Mouse (Mus musculus) embryonic facial prominence, embryonic 12.5 days (tissue): ENCODE data around the gene Gm5868. TPM values are rescaled to one million over a fixed set of nuclear protein-coding genes. Genes with fewer than 3 reads are reported as not detected.
"Not testable (repeated sequence)": the region's sequence is repeated elsewhere in the genome, so short reads cannot be mapped to it uniquely, and the experiment has no call there.

ENCODE experiments used
- ATAC-seq: fragments of 200-750 bp; cut with Nextera tagmentation; 2 replicates; pipeline ENCODE4 v1.8.0; 2017; ENCODE audit not compliant: insufficient number of reproducible peaks, insufficient read depth, low FRiP score, low TSS enrichment
- H3K27ac ChIP-seq: fragments of 300-500 bp; sonication (generic); 2 replicates; pipeline ENCODE4 v1.5.1; 2016; ENCODE audit warnings: mild to moderate bottlenecking
- H3K27me3 ChIP-seq: fragments of 300-500 bp; sonication (generic); 2 replicates; pipeline ENCODE4 v1.6.1; 2016; ENCODE audit warnings: mild to moderate bottlenecking, moderate library complexity
- H3K36me3 ChIP-seq: fragments of 300-500 bp; sonication (generic); 2 replicates; pipeline ENCODE4 v1.6.1; 2016; ENCODE audit warnings: mild to moderate bottlenecking
- H3K4me1 ChIP-seq: fragments of 300-500 bp; sonication (generic); 2 replicates; pipeline ENCODE4 v1.6.1; 2016
- H3K4me2 ChIP-seq: fragments of 300-500 bp; sonication (generic); replicated peaks from 2 replicates; pipeline ENCODE4 v1.6.1; 2016; ENCODE audit warnings: mild to moderate bottlenecking, moderate library complexity
- H3K4me3 ChIP-seq: fragments of 300-500 bp; sonication (generic); 2 replicates; pipeline ENCODE4 v1.5.1; 2016; ENCODE audit warnings: mild to moderate bottlenecking
- H3K9ac ChIP-seq: fragments of 300-500 bp; sonication (generic); 2 replicates; pipeline ENCODE4 v1.6.1; 2016; ENCODE audit warnings: mild to moderate bottlenecking, moderate library complexity
- H3K9me3 ChIP-seq: fragments of 300-500 bp; sonication (generic); 2 replicates; pipeline ENCODE4 v1.6.1; 2016; ENCODE audit warnings: mild to moderate bottlenecking, moderate library complexity
- WGBS: fragments of 180-500 bp; shearing (Covaris S2); methylation state at CpG from one replicate; pipeline ENCODE4 v1.1.7; 2016; 5-methylcytosine and 5-hydroxymethylcytosine counted together
- polyA plus RNA-seq: library from polyadenylated mRNA; unstranded; fragments of >200 nt; fragmentation: Nextera tagmentation; extraction: Ambion mirVana; gene quantifications from 2 replicates; pipeline ENCODE4 v1.2.1, GENCODE M21; 2016

Gm5868 gene
- polyA plus RNA-seq: 1.2 TPM in 2 replicates

GRCm38 (mm10) chr5:72587192-72587681 lies at the start of gene Gm5868:
Gm5868 (minus strand) TSS chr5:72587551.
- WGBS: 4% methylated on average over 38 of the region's 38 CpGs

DNA sequence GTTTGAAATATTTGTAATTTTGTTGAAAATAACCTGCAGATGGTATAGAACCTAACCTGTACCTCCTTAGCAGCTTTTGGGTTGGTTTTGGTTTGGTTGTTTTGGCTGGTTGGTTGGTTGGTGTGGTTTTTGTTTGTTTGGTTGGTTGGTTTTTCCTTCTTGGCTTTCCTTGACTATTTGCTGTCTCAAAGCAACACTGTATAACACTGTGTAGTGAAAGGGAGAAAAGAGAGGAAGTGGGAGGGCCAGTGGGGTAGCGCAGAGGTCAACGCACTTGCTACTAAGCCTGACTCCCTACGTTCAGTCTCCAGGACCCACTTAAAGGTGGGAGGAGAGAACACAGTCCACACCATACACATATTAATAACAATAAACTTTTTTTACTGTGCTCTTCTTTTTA lies 49.2 kb upstream of the Gm5868 start:
- WGBS: 82% methylated on average over 3 of the region's 3 CpGs
- no peak for ATAC-seq
- H3K9ac ChIP-seq: no peak overlapping the region

More at GRCm38 (mm10) chr5:72587192-72587681, at the start of gene Gm5868:
- Histone ChIP-seq H3K9me3 (no peaks in the 10 kb centered on the region), H3K4me2 (peak within 1 kb of the TSS; percentile 66), H3K36me3 (no peaks in the 10 kb centered on the region), H3K27ac (no peak within 1 kb of the TSS), H3K4me3 (peak within 1 kb of the TSS; percentile 42), H3K27me3 (peaks cover 32% of the 10 kb centered on the region), H3K4me1 (peaks cover 5% of the 10 kb centered on the region; the same call in 1 of the 2 replicates), H3K9ac (no peak within 1 kb of the TSS)
- ATAC-seq: 0 out of 2 replicates have a peak, but pooled peaks have one; percentile 22

DNA sequence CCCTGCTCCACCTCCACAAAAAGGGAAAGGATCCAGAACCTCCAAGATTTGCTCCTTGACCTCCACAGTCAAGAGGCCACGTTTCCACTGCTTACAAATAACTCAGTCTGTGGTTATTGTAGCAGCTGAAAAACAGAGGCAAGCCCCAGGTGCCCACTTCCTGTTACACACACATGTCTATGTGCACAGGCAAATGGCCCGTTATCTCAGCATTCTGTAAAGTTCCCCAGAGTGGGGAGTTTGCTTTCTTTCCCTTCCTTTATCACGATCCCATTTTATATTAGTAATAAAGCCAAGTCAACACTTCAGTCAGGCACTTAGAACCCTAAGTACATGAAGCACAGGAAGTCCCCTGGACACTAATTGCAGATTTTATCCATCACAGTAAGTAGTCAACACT lies 48.8 kb upstream of the Gm5868 start:
- Histone ChIP-seq H3K4me1 (no peaks in the 10 kb centered on the region), H3K9me3 (no peaks in the 10 kb centered on the region), H3K27me3 (no peaks in the 10 kb centered on the region), H3K4me3 (no peak overlapping the region), H3K9ac (no peak overlapping the region), H3K4me2 (no peak overlapping the region), H3K36me3 (no peaks in the 10 kb centered on the region), H3K27ac (no peak overlapping the region)
- 63% methylated on average over 3 of the region's 3 CpGs for WGBS
- ATAC-seq: no peak

More for the DNA sequence above, 49.2 kb upstream of the Gm5868 start:
- Histone ChIP-seq H3K4me2 (no peak overlapping the region), H3K36me3 (no peaks in the 10 kb centered on the region), H3K27me3 (no peaks in the 10 kb centered on the region), H3K4me3 (no peak overlapping the region), H3K27ac (no peak overlapping the region), H3K9me3 (no peaks in the 10 kb centered on the region), H3K4me1 (no peaks in the 10 kb centered on the region)

GRCm38 (mm10) chr5:72634791-72635271 lies 47.5 kb upstream of the Gm5868 start:
- Histone ChIP-seq H3K4me3 (no peak overlapping the region), H3K4me1 (no peaks in the 10 kb centered on the region), H3K4me2 (no peak overlapping the region), H3K9me3 (no peaks in the 10 kb centered on the region), H3K27ac (no peak overlapping the region), H3K36me3 (no peaks in the 10 kb centered on the region), H3K9ac (no peak overlapping the region), H3K27me3 (no peaks in the 10 kb centered on the region)
- WGBS: 86% methylated on average over 9 of the region's 9 CpGs
- ATAC-seq: no peak

DNA sequence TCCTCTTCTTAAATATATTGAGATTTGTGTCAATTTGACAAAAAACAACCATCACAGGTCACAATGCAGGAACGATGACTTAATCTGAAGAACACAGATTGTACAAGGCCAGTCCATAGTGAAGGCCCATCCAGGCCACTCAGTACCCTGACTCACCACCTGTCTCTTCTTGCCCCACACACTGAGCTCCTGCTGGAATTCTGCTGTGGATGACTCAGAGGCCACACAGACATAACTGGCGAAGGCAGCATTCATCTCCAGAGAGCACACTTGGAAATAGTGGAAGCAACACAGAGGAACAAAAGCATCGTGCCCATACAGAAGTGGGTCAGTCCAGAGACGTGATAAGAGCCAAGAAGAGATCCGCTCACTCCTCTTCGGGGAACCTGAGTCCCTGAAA lies 42.7 kb upstream of the Gm5868 start:
- Histone ChIP-seq H3K27ac (no peak overlapping the region), H3K4me1 (no peaks in the 10 kb centered on the region), H3K27me3 (no peaks in the 10 kb centered on the region), H3K36me3 (no peaks in the 10 kb centered on the region), H3K4me3 (no peak overlapping the region), H3K9me3 (no peaks in the 10 kb centered on the region), H3K4me2 (no peak overlapping the region), H3K9ac (no peak overlapping the region)
- 89% methylated on average over 6 of the region's 6 CpGs for WGBS
- ATAC-seq: no peak

GRCm38 (mm10) chr5:72621022-72621421 lies 33.7 kb upstream of the Gm5868 start:
- Histone ChIP-seq H3K4me2 (no peak overlapping the region), H3K4me3 (no peak overlapping the region), H3K9me3 (no peaks in the 10 kb centered on the region), H3K27me3 (no peaks in the 10 kb centered on the region), H3K27ac (no peak overlapping the region), H3K9ac (no peak overlapping the region), H3K4me1 (no peaks in the 10 kb centered on the region), H3K36me3 (no peaks in the 10 kb centered on the region)
- 92% methylated on average over 1 of the region's 1 CpGs for WGBS
- ATAC-seq: no peak

DNA sequence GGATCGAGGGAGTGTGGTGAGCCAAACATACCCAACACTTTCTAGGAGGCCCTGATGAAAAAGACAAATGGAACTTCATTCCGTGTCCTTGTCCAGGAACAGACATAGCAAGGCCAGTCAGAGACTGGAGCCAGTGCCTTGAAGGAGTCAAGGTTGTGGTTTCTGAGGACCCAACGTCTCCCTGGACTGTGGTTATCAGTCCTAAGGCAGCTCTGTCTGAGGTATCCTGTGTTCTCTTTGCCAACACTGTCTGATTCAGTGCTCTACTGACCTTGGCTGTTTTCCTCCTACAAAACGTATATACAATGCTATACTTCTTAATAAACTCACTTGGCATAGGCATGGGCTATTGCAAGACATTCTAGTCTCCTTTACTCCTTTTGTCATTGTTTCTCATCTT lies 30.1 kb upstream of the Gm5868 start:
- H3K36me3 ChIP-seq: no peaks in the 10 kb centered on the region
- no peak overlapping the region for H3K9ac ChIP-seq
- no peak overlapping the region for H3K4me2 ChIP-seq
- ATAC-seq: no peak
- H3K4me1 ChIP-seq: no peaks in the 10 kb centered on the region
- H3K27me3 ChIP-seq: no peaks in the 10 kb centered on the region
- no peak overlapping the region for H3K27ac ChIP-seq
- H3K9me3 ChIP-seq: no peaks in the 10 kb centered on the region
- 85% methylated on average over 4 of the region's 4 CpGs for WGBS
- H3K4me3 ChIP-seq: no peak overlapping the region

DNA sequence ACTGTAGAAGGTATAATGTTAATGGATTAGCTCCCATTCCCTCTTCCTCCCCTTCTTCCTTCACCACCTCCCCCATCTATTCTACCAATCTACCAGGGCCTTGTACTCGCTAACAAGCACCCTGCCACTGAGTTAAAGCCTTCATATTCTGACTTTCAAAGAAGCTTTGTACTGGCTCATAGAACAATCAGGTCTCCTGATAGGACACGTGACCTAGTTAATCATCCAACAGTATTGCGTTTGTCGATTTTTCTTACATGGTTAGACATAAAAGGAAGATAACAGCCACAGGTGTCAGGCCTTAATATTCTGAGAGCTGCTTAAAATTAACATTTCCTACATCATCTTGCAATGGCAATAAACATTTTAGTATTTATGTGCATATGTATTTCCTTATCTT lies 15.8 kb upstream of the Gm5868 start:
- H3K4me3 ChIP-seq: no peak overlapping the region

DNA sequence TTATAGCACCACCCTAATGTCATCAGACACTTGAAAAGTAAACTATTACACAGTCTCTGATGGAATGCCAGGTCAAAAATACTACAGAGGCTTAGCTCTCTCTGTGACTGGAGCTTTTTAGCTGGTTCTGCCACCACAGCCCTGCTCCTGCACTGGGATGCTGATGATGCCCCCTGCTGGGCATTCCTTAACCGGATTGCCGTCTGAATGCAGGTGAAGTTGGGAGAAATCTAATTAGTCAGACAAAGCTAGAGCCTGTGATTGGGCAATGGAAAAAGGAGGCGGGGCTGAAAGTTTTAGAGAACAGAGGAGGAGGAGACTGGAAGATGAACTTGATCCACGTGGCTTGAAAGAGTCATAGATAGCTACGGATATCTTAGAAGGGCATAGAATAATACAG lies 13.7 kb upstream of the Gm5868 start:
- Histone ChIP-seq H3K36me3 (no peaks in the 10 kb centered on the region), H3K9ac (no peak overlapping the region), H3K27me3 (no peaks in the 10 kb centered on the region), H3K9me3 (no peaks in the 10 kb centered on the region), H3K27ac (no peak overlapping the region), H3K4me2 (no peak overlapping the region), H3K4me1 (no peaks in the 10 kb centered on the region), H3K4me3 (no peak overlapping the region)
- no peak for ATAC-seq
- 14% methylated on average over 5 of the region's 5 CpGs for WGBS

More for the DNA sequence above, 15.8 kb upstream of the Gm5868 start:
- no peak overlapping the region for H3K27ac ChIP-seq
- H3K36me3 ChIP-seq: no peaks in the 10 kb centered on the region
- ATAC-seq: no peak
- no peaks in the 10 kb centered on the region for H3K27me3 ChIP-seq
- no peak overlapping the region for H3K4me2 ChIP-seq
- H3K9ac ChIP-seq: no peak overlapping the region
- H3K4me1 ChIP-seq: no peaks in the 10 kb centered on the region
- no peaks in the 10 kb centered on the region for H3K9me3 ChIP-seq
- WGBS: 88% methylated on average over 4 of the region's 4 CpGs

DNA sequence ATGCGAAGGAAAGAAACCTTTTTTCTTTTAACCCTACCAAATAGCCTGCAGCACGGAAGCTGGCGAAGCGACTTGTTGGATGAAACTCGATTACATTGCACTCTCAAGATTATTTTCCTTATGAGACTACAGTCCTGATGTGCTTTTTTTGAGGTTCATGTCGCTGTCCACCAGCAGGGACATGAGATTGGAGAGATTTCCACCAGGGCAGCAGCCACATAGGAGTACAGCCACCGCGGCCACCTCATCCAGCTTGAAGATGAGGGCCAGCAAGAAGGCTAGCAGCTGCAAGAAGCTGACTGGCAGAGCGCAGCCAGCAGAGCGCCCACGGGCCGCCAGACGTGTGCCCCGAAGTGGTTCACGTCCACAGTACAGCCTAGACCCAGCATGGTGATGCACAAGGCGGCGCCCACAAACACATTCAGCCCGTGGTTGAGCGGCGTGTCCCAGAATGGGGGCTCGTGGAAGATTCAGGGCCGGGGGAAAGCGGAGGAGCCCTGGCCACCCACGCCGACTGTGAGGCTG lies 622 bp downstream of the Gm5868 start:
- H3K27me3 ChIP-seq: peaks cover 32% of the 10 kb centered on the region
- H3K9ac ChIP-seq: not testable (repeated sequence)
- 46% methylated on average over 25 of the region's 25 CpGs for whole genome bisulfite sequencing

GRCm38 (mm10) chr5:72586122-72586521 lies 1.2 kb downstream of the Gm5868 start:
- H3K4me3 ChIP-seq, ATAC-seq, H3K9me3 ChIP-seq, H3K36me3 ChIP-seq, H3K4me1 ChIP-seq, H3K27ac ChIP-seq, H3K9ac ChIP-seq, H3K4me2 ChIP-seq: not testable (repeated sequence)
- WGBS: 43% methylated on average over 7 of the region's 7 CpGs
- peaks cover 32% of the 10 kb centered on the region for H3K27me3 ChIP-seq

More for the DNA sequence above, 622 bp downstream of the Gm5868 start:
- ATAC-seq: 0 out of 2 replicates have a peak, but pooled peaks have one; percentile 64
- not testable (repeated sequence) for H3K4me1 ChIP-seq, H3K27ac ChIP-seq, H3K9me3 ChIP-seq, H3K36me3 ChIP-seq
- Histone ChIP-seq H3K4me2 (peak overlapping the region; percentile 66), H3K4me3 (peak overlapping the region; percentile 42)

DNA sequence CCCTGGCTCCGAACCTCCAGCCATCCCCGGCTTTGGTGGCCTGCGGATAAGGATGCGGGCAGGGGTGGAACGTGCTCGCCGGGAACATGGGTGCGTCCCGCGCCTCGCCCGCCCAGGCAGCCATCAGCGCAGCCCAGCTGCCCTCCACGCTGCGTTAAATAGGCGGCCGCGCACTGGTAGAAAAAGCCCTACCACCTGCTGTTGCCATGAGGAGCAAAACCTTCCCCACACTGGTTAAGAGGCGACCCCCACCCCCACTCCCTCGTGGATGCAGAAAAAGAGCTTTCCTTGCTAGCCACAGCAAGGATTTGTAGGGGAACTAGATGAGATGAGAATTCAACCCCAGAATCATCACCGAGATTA lies 6.4 kb downstream of the Gm5868 start, which contains the start of gene Zar1:
Gene Zar1 (minus strand): TSS at position 285 of the 363 bp plus-strand sequence.
- not testable (repeated sequence) for H3K4me1 ChIP-seq, H3K36me3 ChIP-seq, H3K27ac ChIP-seq, H3K9me3 ChIP-seq
- peaks cover 15% of the 10 kb centered on the region for H3K27me3 ChIP-seq
- peak within 1 kb of the TSS; percentile 78 for H3K4me2 ChIP-seq
- peak within 1 kb of the TSS; percentile 48 for H3K4me3 ChIP-seq
- 8% methylated on average over 13 of the region's 21 CpGs for WGBS
- peak; percentile 44; the same call in 1 of the 2 replicates for ATAC-seq
- H3K9ac ChIP-seq: peak within 1 kb of the TSS; percentile 48
